Mouse (Mus musculus): ENCODE measurements around the gene Chia1.
A peak's percentile ranks its signal among the peaks of the same experiment; 100 is the strongest.
"Not testable (repeated sequence)": the region's sequence is repeated elsewhere in the genome, so short reads cannot be mapped to it uniquely, and the experiment has no call there.

Gene Chia1

GRCm38 (mm10) chr3:106112929-106113328, at the start of gene Chia1:
Gene Chia1 (plus strand): TSS chr3:106113229.
- DNase-seq: no peak

- peak in 1 of 2 experiments; percentile 3 for DNase-seq
Measured at GRCm38 (mm10) chr3:106067707-106068106, 45.3 kb upstream of the Chia1 start.

- no peak for DNase-seq
Measured at GRCm38 (mm10) chr3:106070994-106071393, 42.0 kb upstream of the Chia1 start.

GRCm38 (mm10) chr3:106074824-106075223, 38.2 kb upstream of the Chia1 start:
- no peak for DNase-seq

GRCm38 (mm10) chr3:106126999-106127398, 14.0 kb downstream of the Chia1 start:
- no peak for DNase-seq

GRCm38 (mm10) chr3:106128807-106129493, 15.9 kb downstream of the Chia1 start:
- DNase-seq: no peak

GRCm38 (mm10) chr3:106131690-106132089, 18.7 kb downstream of the Chia1 start:
- peak; percentile 95 for DNase-seq

- no peak for DNase-seq
Measured at GRCm38 (mm10) chr3:106144081-106144480, 31.1 kb downstream of the Chia1 start.

- DNase-seq: no peak
Measured at GRCm38 (mm10) chr3:106154413-106154812, 41.4 kb downstream of the Chia1 start.

GRCm38 (mm10) chr3:106167464-106167863, 54.4 kb downstream of the Chia1 start, which contains the start of gene Chil3:
Gene Chil3 (minus strand): TSS chr3:106167564.
- no peak for DNase-seq

GRCm38 (mm10) chr3:106170522-106171053, 57.6 kb downstream of the Chia1 start:
- peak in 1 of 2 experiments; percentile 4 for DNase-seq

- no peak for DNase-seq
Measured at GRCm38 (mm10) chr3:106171135-106171731, 58.2 kb downstream of the Chia1 start.

- DNase-seq: not testable (repeated sequence)
Measured at GRCm38 (mm10) chr3:106172506-106172905, 59.5 kb downstream of the Chia1 start.

GRCm38 (mm10) chr3:106174971-106175370, 61.9 kb downstream of the Chia1 start:
- DNase-seq: not testable (repeated sequence)

GRCm38 (mm10) chr3:106177509-106178189, 64.6 kb downstream of the Chia1 start:
- no peak for DNase-seq

Data from cerebellum, postnatal 10 days (tissue).